ENCODE assay signal across 10 mouse cellular contexts in the genomic region with DNA sequence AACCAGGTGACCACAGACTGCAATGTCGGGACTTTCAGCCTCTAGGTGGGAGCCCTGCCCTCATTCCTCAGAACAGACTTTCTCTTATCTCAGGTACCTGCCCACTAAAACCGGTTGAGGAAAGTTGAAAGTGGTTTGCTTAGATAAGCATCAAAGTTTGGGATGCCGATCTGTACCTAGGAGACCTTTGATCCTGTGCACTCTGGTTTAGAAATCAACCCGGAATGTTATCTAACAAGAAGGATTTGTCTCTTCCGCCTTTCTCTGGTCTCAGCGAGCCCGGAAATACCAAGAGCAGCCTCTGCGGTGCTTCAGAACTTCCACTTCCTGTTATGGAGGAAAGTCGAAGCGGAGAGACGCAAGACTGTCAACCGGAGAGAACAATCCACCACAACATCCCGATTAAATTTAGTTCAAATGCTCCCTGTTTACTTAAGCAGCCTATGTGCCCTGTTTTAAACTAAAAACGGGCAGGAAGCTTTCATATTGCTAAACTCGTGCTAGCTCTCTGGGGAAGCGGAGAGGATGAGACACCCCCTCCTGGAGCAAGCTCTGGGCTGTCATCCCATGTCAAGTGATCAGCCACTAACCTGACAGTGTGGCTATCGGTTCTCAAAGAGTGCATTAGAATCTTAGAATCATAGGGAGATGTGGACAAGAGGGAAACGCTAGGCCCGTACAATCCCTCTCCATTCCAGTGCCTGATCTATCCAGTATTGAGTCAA. TPM values are rescaled to one million over a fixed set of nuclear protein-coding genes. Genes with fewer than 3 reads are reported as not detected.
A peak's percentile ranks its signal among the peaks of the same experiment; 100 is the strongest.
DNase-seq lines count a peak whose midpoint lies in the region; ATAC-seq lines count a peak whose summit lies in the region.
"Had no signal": no experiment of that assay in that cellular context is flagged by ENCODE, and none has a peak within 500 bp of the region (broad histone marks: within the 10 kb centered on the region; RNA-seq: fewer than 3 reads in every experiment).

No protein-coding gene starts in this region.

- no peak overlapping the region for H3K9ac ChIP-seq in kidney, embryonic 14.5 days (ENCODE audit: low read depth, low read length)
- H3K9ac ChIP-seq in heart, embryonic 15.5 days: no peak overlapping the region
- no peak overlapping the region for H3K9ac ChIP-seq in liver, embryonic 16.5 days (ENCODE audit: low read depth, low read length)
- H3K9ac ChIP-seq in forebrain, embryonic 14.5 days (ENCODE audit: low read length): no peak overlapping the region
- H3K9ac ChIP-seq: hindbrain, embryonic 15.5 days had no signal

- H3K27ac ChIP-seq in kidney, embryonic 14.5 days (ENCODE audit: low read depth, low read length): no peak overlapping the region
- H3K27ac ChIP-seq in heart, embryonic 15.5 days: peak overlapping the region; percentile 37
- peak overlapping the region; percentile 26; the same call in 1 of the 2 replicates for H3K27ac ChIP-seq in liver, embryonic 16.5 days (ENCODE audit: low read length)
- H3K27ac ChIP-seq in forebrain, embryonic 14.5 days (ENCODE audit: low read depth, low read length): no peak overlapping the region
- H3K27ac ChIP-seq: hindbrain, embryonic 15.5 days had no signal

- no peaks in the 10 kb centered on the region for H3K27me3 ChIP-seq in kidney, embryonic 14.5 days (ENCODE audit: control insufficient read depth, insufficient read depth, low read length)
- no peaks in the 10 kb centered on the region for H3K27me3 ChIP-seq in heart, embryonic 15.5 days
- H3K27me3 ChIP-seq in liver, embryonic 16.5 days (ENCODE audit: control insufficient read depth, insufficient read depth, low read depth, low read length): no peaks in the 10 kb centered on the region
- no peaks in the 10 kb centered on the region for H3K27me3 ChIP-seq in forebrain, embryonic 14.5 days (replicated peaks; ENCODE audit: control insufficient read depth, insufficient read depth, low read length)
- H3K27me3 ChIP-seq: hindbrain, embryonic 15.5 days had no signal

- H3K4me1 ChIP-seq in kidney, embryonic 14.5 days (ENCODE audit: control insufficient read depth, insufficient read depth, low read length): no peaks in the 10 kb centered on the region
- no peaks in the 10 kb centered on the region for H3K4me1 ChIP-seq in heart, embryonic 15.5 days (replicated peaks)
- no peaks in the 10 kb centered on the region for H3K4me1 ChIP-seq in liver, embryonic 16.5 days (ENCODE audit: control insufficient read depth, low read depth, low read length)
- H3K4me1 ChIP-seq in forebrain, embryonic 14.5 days (ENCODE audit: control insufficient read depth, insufficient read depth, low read length): no peaks in the 10 kb centered on the region
- H3K4me1 ChIP-seq: hindbrain, embryonic 15.5 days had no signal

- no peaks in the 10 kb centered on the region for H3K36me3 ChIP-seq in kidney, embryonic 14.5 days (ENCODE audit: control insufficient read depth, insufficient read depth, low read length)
- no peaks in the 10 kb centered on the region for H3K36me3 ChIP-seq in heart, embryonic 15.5 days
- H3K36me3 ChIP-seq in liver, embryonic 16.5 days (ENCODE audit: control insufficient read depth, insufficient read depth): no peaks in the 10 kb centered on the region
- no peaks in the 10 kb centered on the region for H3K36me3 ChIP-seq in forebrain, embryonic 14.5 days (ENCODE audit: control insufficient read depth, insufficient read depth, low read length)
- H3K36me3 ChIP-seq: hindbrain, embryonic 15.5 days had no signal

- WGBS in kidney, embryonic 14.5 days: 76% methylated on average over 19 of the region's 19 CpGs
- WGBS in heart, embryonic 15.5 days: 59% methylated on average over 19 of the region's 19 CpGs
- 32% methylated on average over 19 of the region's 19 CpGs for WGBS in liver, embryonic 16.5 days (ENCODE audit: insufficient replicate concordance)
- WGBS in forebrain, embryonic 14.5 days: 92% methylated on average over 19 of the region's 19 CpGs

- no peak overlapping the region for H3K4me2 ChIP-seq in kidney, embryonic 14.5 days (replicated peaks; ENCODE audit: low read depth, low read length)
- H3K4me2 ChIP-seq in heart, embryonic 15.5 days: peak overlapping the region; percentile 17; the same call in 1 of the 2 replicates
- H3K4me2 ChIP-seq in liver, embryonic 16.5 days (ENCODE audit: low read depth, low read length): peak overlapping the region; percentile 38
- no peak overlapping the region for H3K4me2 ChIP-seq in forebrain, embryonic 14.5 days (ENCODE audit: low read length)
- H3K4me2 ChIP-seq: hindbrain, embryonic 15.5 days had no signal

- no peaks in the 10 kb centered on the region for H3K9me3 ChIP-seq in kidney, embryonic 14.5 days (ENCODE audit: control insufficient read depth, low read length)
- no peaks in the 10 kb centered on the region for H3K9me3 ChIP-seq in heart, embryonic 15.5 days (replicated peaks)
- no peaks in the 10 kb centered on the region for H3K9me3 ChIP-seq in liver, embryonic 16.5 days (replicated peaks; ENCODE audit: control insufficient read depth, low read length)
- H3K9me3 ChIP-seq in forebrain, embryonic 14.5 days (replicated peaks; ENCODE audit: control insufficient read depth, low read length): no peaks in the 10 kb centered on the region
- H3K9me3 ChIP-seq: hindbrain, embryonic 15.5 days had no signal

- DNase-seq in kidney, adult 11 months: peak; percentile 38
- DNase-seq in spleen, postnatal 36 days (ENCODE audit: low spot score in 2 of 2): peak; percentile 66 to 68
- DNase-seq in forebrain, embryonic 14.5 days (ENCODE audit: low spot score): no peak
- no peak for DNase-seq in gastrocnemius, postnatal 36 days
- no peak for DNase-seq in layer of hippocampus, postnatal 10 days (ENCODE audit: low spot score in 2 of 2)

- no peak overlapping the region for H3K4me3 ChIP-seq in kidney, embryonic 14.5 days (ENCODE audit: low read length)
- H3K4me3 ChIP-seq in heart, embryonic 15.5 days: no peak overlapping the region
- 0 out of 2 replicates have a peak overlapping the region, but pooled peaks have one; percentile 9 for H3K4me3 ChIP-seq in liver, embryonic 16.5 days (ENCODE audit: low read depth, low read length)
- H3K4me3 ChIP-seq in forebrain, embryonic 14.5 days (ENCODE audit: low read depth, low read length): no peak overlapping the region
- H3K4me3 ChIP-seq: hindbrain, embryonic 15.5 days had no signal

- intact Hi-C loops in gastrocnemius, postnatal 36 days (cut with DNase I): no loop called here

- ATAC-seq in kidney, embryonic 14.5 days (ENCODE audit: low FRiP score, low TSS enrichment): no peak
- no peak for ATAC-seq in heart, embryonic 15.5 days (replicated peaks; ENCODE audit: insufficient number of reproducible peaks, insufficient read depth, low FRiP score, low read depth)
- peak; percentile 45; the same call in 1 of the 2 replicates for ATAC-seq in liver, embryonic 16.5 days (ENCODE audit: low read depth)
- no peak for ATAC-seq in forebrain, embryonic 14.5 days

RNA-seq across cellular contexts. Expression of a gene that starts 32.0 kb away (rescaled TPM):
- polyA plus RNA-seq in kidney, embryonic 14.5 days (2014; fragmentation: Nextera tagmentation; extraction: Ambion mirVana): 34.0 and 40.2 TPM in 2 replicates
- 19.8 and 21.0 TPM in 2 replicates for polyA plus RNA-seq in heart, embryonic 15.5 days (2015; fragmentation: Nextera tagmentation; extraction: Ambion mirVana)
- 1.3 and 2.0 TPM in 2 replicates for polyA plus RNA-seq in liver, embryonic 16.5 days (2015; fragmentation: Nextera tagmentation; extraction: Ambion mirVana)
- polyA plus RNA-seq in forebrain, embryonic 14.5 days (2014; fragmentation: Nextera tagmentation; extraction: Ambion mirVana): 1.1 and 1.8 TPM in 2 replicates
- 1 to 10 TPM; 4.9 to 5.4 TPM for total RNA-seq in gastrocnemius, postnatal 36 days (2021)
- 1 to 10 TPM; 6.1 to 7.6 TPM for total RNA-seq in layer of hippocampus, postnatal 10 days (2021)
- total RNA-seq: MEL had no signal

Comparison
In these comparisons a context has a peak if more than half of its experiments do, and no peak if none do; other contexts are left out.
1. DNase-seq: peak in kidney, adult 11 months (single experiment) and spleen, postnatal 36 days (2 of 2); none in forebrain, embryonic 14.5 days (single experiment), gastrocnemius, postnatal 36 days (0 of 2) and layer of hippocampus, postnatal 10 days (0 of 2).
2. H3K27ac ChIP-seq: peak in heart, embryonic 15.5 days (single experiment) and liver, embryonic 16.5 days (single experiment); none in kidney, embryonic 14.5 days (single experiment) and forebrain, embryonic 14.5 days (single experiment).
3. H3K4me2 ChIP-seq: peak in heart, embryonic 15.5 days (single experiment) and liver, embryonic 16.5 days (single experiment); none in kidney, embryonic 14.5 days (single experiment) and forebrain, embryonic 14.5 days (single experiment).